Mouse (Mus musculus) myocyte (in vitro differentiated cells): ENCODE measurements around the gene Kcnt2. TPM values are rescaled to one million over a fixed set of nuclear protein-coding genes. Genes with fewer than 3 reads are reported as not detected.

Experiments used
- H3K27me3 ChIP-seq: one replicate; pipeline ENCODE4 v1.6.1; 2011; ENCODE audit not compliant: control insufficient read depth, insufficient read depth, insufficient read length
- H3K36me3 ChIP-seq: one replicate; pipeline ENCODE4 v1.6.1; 2011; ENCODE audit not compliant: control insufficient read depth, insufficient read depth
- H3K4me2 ChIP-seq: one replicate; pipeline ENCODE4 v1.6.1; 2011; ENCODE audit warnings: low read depth, control low read depth
- H3K4me3 ChIP-seq: one replicate; pipeline ENCODE4 v1.5.1; 2011; ENCODE audit warnings: mild to moderate bottlenecking, control low read depth, moderate library complexity
- H3K79me2 ChIP-seq: one replicate; pipeline ENCODE4 v1.6.1; 2011; ENCODE audit not compliant: control insufficient read depth, insufficient read depth
- H3ac ChIP-seq: one replicate; pipeline ENCODE4 v1.6.1; 2011; ENCODE audit not compliant: control insufficient read depth, insufficient read length
- CEBPB ChIP-seq: IDR thresholded peaks from 2 replicates; pipeline ENCODE4 v1.6.1; 2011; ENCODE audit warnings: mild to moderate bottlenecking, moderate library complexity; ENCODE audit not compliant: poor library complexity, insufficient read depth, severe bottlenecking
- E2F4 ChIP-seq: IDR thresholded peaks from one replicate; pipeline ENCODE4 v1.6.1; 2011; ENCODE audit warnings: mild to moderate bottlenecking, control low read depth, moderate library complexity; ENCODE audit not compliant: insufficient read depth
- MAX ChIP-seq: IDR thresholded peaks from one replicate; pipeline ENCODE4 v1.6.1; 2011; ENCODE audit warnings: low read depth, mild to moderate bottlenecking, control low read depth
- MYOD1 ChIP-seq, 3 experiments: IDR thresholded peaks; one replicate each; pipeline ENCODE4 v1.6.1; 2011; ENCODE audit warnings: control low read depth in 2 of 3, low read depth in 2 of 3, mild to moderate bottlenecking in 2 of 3, moderate library complexity in 1 of 3; ENCODE audit not compliant: insufficient read length in 2 of 3, control insufficient read depth in 1 of 3
- MYOG ChIP-seq, 3 experiments: IDR thresholded peaks; one replicate each; pipeline ENCODE4 v1.6.1; 2011; ENCODE audit warnings: control low read depth in 2 of 3, low read depth in 2 of 3, mild to moderate bottlenecking in 2 of 3; ENCODE audit not compliant: insufficient read length in 2 of 3, control insufficient read depth in 1 of 3, insufficient read depth in 1 of 3
- POLR2A ChIP-seq: IDR thresholded peaks from one replicate; pipeline ENCODE4 v1.6.1; 2011; ENCODE audit warnings: low read depth, mild to moderate bottlenecking, control low read depth, moderate library complexity; ENCODE audit not compliant: insufficient read length
- POLR2AphosphoS2 ChIP-seq: IDR thresholded peaks from one replicate; pipeline ENCODE4 v1.6.1; 2011; ENCODE audit warnings: low read depth, control low read depth; ENCODE audit not compliant: insufficient read length
- REST ChIP-seq: IDR thresholded peaks from one replicate; pipeline ENCODE4 v1.6.1; 2011; ENCODE audit warnings: mild to moderate bottlenecking, control low read depth, moderate library complexity; ENCODE audit not compliant: insufficient read depth, insufficient read length
- SRF ChIP-seq: IDR thresholded peaks from one replicate; pipeline ENCODE4 v1.6.1; 2011; ENCODE audit warnings: low read depth; ENCODE audit not compliant: control insufficient read depth, insufficient read length
- TCF12 ChIP-seq: IDR thresholded peaks from one replicate; pipeline ENCODE4 v1.6.1; 2011; ENCODE audit warnings: mild to moderate bottlenecking, control low read depth; ENCODE audit not compliant: poor library complexity, insufficient read depth, severe bottlenecking
- TCF3 ChIP-seq: IDR thresholded peaks from one replicate; pipeline ENCODE4 v1.6.1; 2011; ENCODE audit warnings: low read depth, control low read depth; ENCODE audit not compliant: insufficient read length
- USF1 ChIP-seq: IDR thresholded peaks from one replicate; pipeline ENCODE4 v1.6.1; 2011; ENCODE audit warnings: low read depth, mild to moderate bottlenecking, control low read depth, moderate library complexity
- polyA plus RNA-seq: library from polyadenylated mRNA; unstranded; fragments of >200 nt; fragmentation: generic; extraction: Trizol; gene quantifications from one replicate; pipeline ENCODE4 v1.2.1, GENCODE M21; 2012; ENCODE audit warnings: missing spikeins

The Kcnt2 gene
- polyA plus RNA-seq, 1 experiment: 0.19 TPM

GRCm38 (mm10) chr1:140306339-140306738 lies 60.4 kb downstream of the Kcnt2 start:
- H3ac ChIP-seq: no peak overlapping the region
- TF ChIP-seq SRF: no peak
- no peak for TF ChIP-seq TCF3
- TF ChIP-seq MAX: no peak
- no peak for TF ChIP-seq MYOG (IDR thresholded peaks at IDR 0.05; ENCODE audit: control insufficient read depth in 1 of 3, insufficient read depth in 1 of 3, insufficient read length in 2 of 3, low read depth in 2 of 3)
- no peak for TF ChIP-seq USF1
- no peak for TF ChIP-seq REST
- TF ChIP-seq POLR2A: no peak
- TF ChIP-seq MYOD1 (IDR thresholded peaks at IDR 0.05; ENCODE audit: control insufficient read depth in 1 of 3, insufficient read length in 2 of 3, low read depth in 2 of 3): no peak
- no peak for TF ChIP-seq CEBPB
- TF ChIP-seq E2F4: no peak
- H3K4me2 ChIP-seq: peak overlapping the region; percentile 66
- no peaks in the 10 kb centered on the region for H3K36me3 ChIP-seq
- no peak overlapping the region for H3K4me3 ChIP-seq
- no peaks in the 10 kb centered on the region for H3K27me3 ChIP-seq
- H3K79me2 ChIP-seq: no peaks in the 10 kb centered on the region

- Histone ChIP-seq H3K79me2 (no peaks in the 10 kb centered on the region), H3ac (no peak overlapping the region), H3K27me3 (no peaks in the 10 kb centered on the region), H3K4me2 (no peak overlapping the region), H3K4me3 (no peak overlapping the region), H3K36me3 (no peaks in the 10 kb centered on the region)
- TF ChIP-seq POLR2AphosphoS2 (no peak), USF1 (no peak), CEBPB (no peak), POLR2A (no peak)
These were observed 64.8 kb downstream of the Kcnt2 start for GRCm38 (mm10) chr1:140310739-140311138.

- TF ChIP-seq CEBPB (no peak), MYOD1 (IDR thresholded peaks at IDR 0.05; ENCODE audit: control insufficient read depth in 1 of 3, insufficient read length in 2 of 3, low read depth in 2 of 3) (no peak), POLR2A (no peak), TCF12 (no peak), TCF3 (no peak), MAX (no peak), E2F4 (no peak), POLR2AphosphoS2 (no peak)
These were observed 79.1 kb downstream of the Kcnt2 start for GRCm38 (mm10) chr1:140325088-140325487.

GRCm38 (mm10) chr1:140326709-140327108 lies 80.8 kb downstream of the Kcnt2 start:
- Histone ChIP-seq H3K4me3 (no peak overlapping the region), H3ac (no peak overlapping the region), H3K4me2 (no peak overlapping the region), H3K36me3 (no peaks in the 10 kb centered on the region), H3K27me3 (no peaks in the 10 kb centered on the region), H3K79me2 (no peaks in the 10 kb centered on the region)
- no peak for TF ChIP-seq TCF12
- no peak for TF ChIP-seq USF1
- no peak for TF ChIP-seq CEBPB
- no peak for TF ChIP-seq E2F4
- no peak for TF ChIP-seq MYOG (IDR thresholded peaks at IDR 0.05; ENCODE audit: control insufficient read depth in 1 of 3, insufficient read depth in 1 of 3, insufficient read length in 2 of 3, low read depth in 2 of 3)
- no peak for TF ChIP-seq POLR2AphosphoS2
- TF ChIP-seq REST: no peak
- no peak for TF ChIP-seq TCF3
- no peak for TF ChIP-seq SRF
- TF ChIP-seq MYOD1 (IDR thresholded peaks at IDR 0.05; ENCODE audit: control insufficient read depth in 1 of 3, insufficient read length in 2 of 3, low read depth in 2 of 3): no peak
- no peak for TF ChIP-seq MAX
- TF ChIP-seq POLR2A: no peak

More at GRCm38 (mm10) chr1:140325088-140325487, 79.1 kb downstream of the Kcnt2 start:
- Histone ChIP-seq H3K79me2 (no peaks in the 10 kb centered on the region), H3K4me3 (no peak overlapping the region), H3ac (no peak overlapping the region), H3K36me3 (no peaks in the 10 kb centered on the region), H3K4me2 (no peak overlapping the region), H3K27me3 (no peaks in the 10 kb centered on the region)

- Histone ChIP-seq H3K36me3 (no peaks in the 10 kb centered on the region), H3K27me3 (no peaks in the 10 kb centered on the region), H3K4me3 (no peak overlapping the region), H3K4me2 (no peak overlapping the region), H3ac (no peak overlapping the region), H3K79me2 (no peaks in the 10 kb centered on the region)
- TF ChIP-seq MYOD1 (IDR thresholded peaks at IDR 0.05; ENCODE audit: control insufficient read depth in 1 of 3, insufficient read length in 2 of 3, low read depth in 2 of 3) (no peak), REST (no peak), MAX (no peak), SRF (no peak), E2F4 (no peak), TCF12 (no peak), MYOG (IDR thresholded peaks at IDR 0.05; ENCODE audit: control insufficient read depth in 1 of 3, insufficient read depth in 1 of 3, insufficient read length in 2 of 3, low read depth in 2 of 3) (no peak), POLR2A (no peak), TCF3 (no peak), CEBPB (no peak), USF1 (no peak), POLR2AphosphoS2 (no peak)
These were observed 87.7 kb downstream of the Kcnt2 start for GRCm38 (mm10) chr1:140333702-140334101.
